Mouse (Mus musculus) testis, adult 2 months (tissue): ENCODE measurements around the gene Gpr119. TPM values are rescaled to one million over a fixed set of nuclear protein-coding genes. Genes with fewer than 3 reads are reported as not detected.
A peak's percentile ranks its signal among the peaks of the same experiment; 100 is the strongest.

ENCODE experiments used
- H3K27ac ChIP-seq: fragments of 200-500 bp; 2 replicates; pipeline ENCODE4 v1.5.1; 2012; ENCODE audit warnings: low read depth, low read length; ENCODE audit not compliant: control insufficient read depth, insufficient read depth
- H3K27me3 ChIP-seq: fragments of 200-500 bp; 2 replicates; pipeline ENCODE4 v1.6.1; 2012; ENCODE audit warnings: mild to moderate bottlenecking, low read length, moderate library complexity; ENCODE audit not compliant: control insufficient read depth, insufficient read depth
- H3K36me3 ChIP-seq: fragments of 200-500 bp; 2 replicates; pipeline ENCODE4 v1.6.1; 2012; ENCODE audit warnings: mild to moderate bottlenecking, low read length; ENCODE audit not compliant: control insufficient read depth, insufficient read depth
- H3K4me1 ChIP-seq: fragments of 200-500 bp; 2 replicates; pipeline ENCODE4 v1.6.1; 2012; ENCODE audit warnings: low read length; ENCODE audit not compliant: control insufficient read depth, insufficient read depth
- H3K4me3 ChIP-seq: fragments of 200-500 bp; 2 replicates; pipeline ENCODE4 v1.5.1; 2012; ENCODE audit warnings: low read depth, mild to moderate bottlenecking, low read length, moderate library complexity, mixed read lengths; ENCODE audit not compliant: control insufficient read depth
- CTCF ChIP-seq: fragments of 200-500 bp; IDR thresholded peaks from 2 replicates; pipeline ENCODE4 v1.5.1; 2012; ENCODE audit warnings: low read depth, mild to moderate bottlenecking, inconsistent platforms, low read length, moderate library complexity; ENCODE audit not compliant: control insufficient read depth, insufficient read depth, insufficient replicate concordance
- POLR2A ChIP-seq: fragments of 200-500 bp; IDR thresholded peaks from 2 replicates; pipeline ENCODE4 v1.6.1; 2012; ENCODE audit warnings: low read depth, mild to moderate bottlenecking, inconsistent platforms, low read length, moderate library complexity; ENCODE audit not compliant: control insufficient read depth
- polyA plus RNA-seq: library from polyadenylated mRNA; depleted of rRNA; stranded (reverse); fragments of >200 nt; gene quantifications from 2 replicates; pipeline ENCODE4 v1.2.3, GENCODE M21; 2012; rRNA removed

Gene Gpr119
- polyA plus RNA-seq = not detected in 2 replicates

DNA sequence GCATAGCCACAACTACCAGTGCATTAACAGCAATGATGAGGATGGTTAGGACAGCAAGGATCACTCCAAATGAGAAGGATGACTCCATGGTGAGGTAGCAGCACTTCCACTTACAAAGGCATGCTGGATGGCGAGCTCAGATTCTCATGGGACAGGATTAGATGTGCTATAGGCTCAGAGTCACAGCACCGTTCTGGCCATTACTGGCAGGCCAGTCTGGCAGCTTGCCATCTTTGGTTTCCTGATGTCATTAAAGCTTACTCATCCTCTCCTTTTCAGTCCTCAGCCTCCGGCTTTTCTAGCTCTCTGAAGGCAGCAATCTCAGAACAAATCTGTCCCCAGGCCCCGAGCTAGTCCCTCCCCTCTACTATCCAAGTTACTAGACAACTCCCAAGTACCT lies at the start of gene Gpr119:
TSS of gene Gpr119 (minus strand) at position 308 of the 400 bp plus-strand sequence.
- H3K36me3 ChIP-seq = no peaks in the 10 kb centered on the region
- H3K4me3 ChIP-seq = no peak within 1 kb of the TSS
- H3K4me1 ChIP-seq = no peaks in the 10 kb centered on the region
- no peak for TF ChIP-seq POLR2A
- no peak for TF ChIP-seq CTCF
- no peaks in the 10 kb centered on the region for H3K27me3 ChIP-seq
- no peak within 1 kb of the TSS for H3K27ac ChIP-seq

DNA sequence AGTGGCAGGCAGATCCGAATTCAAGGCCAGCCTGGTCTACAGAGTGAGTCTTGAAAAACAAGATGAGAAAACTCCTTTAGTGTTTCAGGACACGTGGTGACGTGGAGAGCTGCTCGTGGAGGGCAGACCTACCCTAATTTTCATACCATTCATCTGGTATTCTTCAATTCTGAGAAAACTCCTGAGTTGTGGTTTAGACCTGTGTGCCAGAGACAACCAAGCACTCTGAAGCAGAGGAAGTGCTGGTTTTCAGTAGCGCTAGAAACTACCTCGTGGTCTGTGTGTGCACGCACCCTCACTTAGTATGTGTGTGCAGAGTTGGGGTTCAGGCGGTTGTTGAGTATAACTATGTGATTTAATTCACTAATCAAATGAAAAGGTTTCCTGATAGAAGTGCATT lies 38.6 kb upstream of the Gpr119 start:
- Histone ChIP-seq H3K4me1 (no peaks in the 10 kb centered on the region), H3K4me3 (no peak overlapping the region), H3K36me3 (no peaks in the 10 kb centered on the region), H3K27me3 (no peaks in the 10 kb centered on the region), H3K27ac (no peak overlapping the region)
- TF ChIP-seq CTCF (no peak), POLR2A (no peak)

DNA sequence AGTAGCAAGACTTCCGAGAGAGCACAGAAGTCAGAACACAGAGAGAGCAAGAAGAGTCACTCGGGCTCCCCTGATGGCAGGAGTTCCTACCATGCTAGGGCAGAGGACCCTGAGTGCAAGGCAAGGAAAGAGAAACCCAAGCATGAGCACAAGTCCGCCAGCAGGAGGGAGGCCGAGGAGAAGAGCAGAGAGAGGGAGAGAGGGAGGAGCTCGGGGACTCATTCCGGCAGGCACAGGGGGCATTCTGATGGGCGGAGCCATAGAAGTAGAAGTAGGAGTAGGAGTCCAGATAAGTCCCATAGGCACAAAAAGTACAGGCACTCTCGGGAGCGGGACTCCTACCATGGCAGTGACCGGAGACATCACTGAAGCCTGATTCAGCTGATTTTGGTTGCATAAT lies 35.4 kb upstream of the Gpr119 start:
- H3K27me3 ChIP-seq = no peaks in the 10 kb centered on the region
- H3K4me1 ChIP-seq = no peaks in the 10 kb centered on the region
- H3K4me3 ChIP-seq = no peak overlapping the region
- no peaks in the 10 kb centered on the region for H3K36me3 ChIP-seq
- TF ChIP-seq POLR2A (no peak), CTCF (no peak)
- no peak overlapping the region for H3K27ac ChIP-seq

DNA sequence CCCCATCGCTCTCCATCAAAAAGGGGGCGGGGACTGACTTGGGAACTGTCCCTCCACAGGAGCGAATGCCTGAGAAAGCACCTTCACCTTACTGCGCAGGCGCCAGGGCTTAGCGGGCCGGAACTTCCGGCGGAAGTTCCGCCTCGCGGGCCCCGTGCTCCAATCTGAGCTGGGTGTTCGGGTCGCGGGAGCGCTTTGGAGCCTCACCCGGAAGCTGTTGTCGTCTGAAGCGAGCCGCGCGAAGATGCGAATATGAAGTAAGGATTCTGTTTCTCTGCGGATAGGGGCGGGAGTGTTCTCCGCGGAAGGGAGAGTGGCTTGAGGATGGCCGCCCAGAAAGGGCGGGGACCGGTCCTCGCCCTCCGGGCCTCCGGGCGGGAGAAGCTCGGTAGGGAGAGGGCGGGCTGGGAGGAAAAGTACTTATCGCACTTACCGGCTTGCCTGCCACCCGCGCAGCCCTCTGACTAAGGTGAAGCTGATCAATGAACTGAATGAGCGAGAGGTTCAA lies 20.6 kb upstream of the Gpr119 start, which contains the start of gene Rbmx2:
TSS of gene Rbmx2 (plus strand) at position 141 of the 508 bp plus-strand sequence.
- peak; percentile 39; the same call in 1 of the 2 replicates for TF ChIP-seq POLR2A
- no peak for TF ChIP-seq CTCF
- H3K4me3 ChIP-seq = peak within 1 kb of the TSS; percentile 92
- peak within 1 kb of the TSS; percentile 67; the same call in 1 of the 2 replicates for H3K27ac ChIP-seq
- H3K27me3 ChIP-seq = no peaks in the 10 kb centered on the region
- no peaks in the 10 kb centered on the region for H3K36me3 ChIP-seq
- H3K4me1 ChIP-seq = no peaks in the 10 kb centered on the region; the same call in 1 of the 2 replicates

DNA sequence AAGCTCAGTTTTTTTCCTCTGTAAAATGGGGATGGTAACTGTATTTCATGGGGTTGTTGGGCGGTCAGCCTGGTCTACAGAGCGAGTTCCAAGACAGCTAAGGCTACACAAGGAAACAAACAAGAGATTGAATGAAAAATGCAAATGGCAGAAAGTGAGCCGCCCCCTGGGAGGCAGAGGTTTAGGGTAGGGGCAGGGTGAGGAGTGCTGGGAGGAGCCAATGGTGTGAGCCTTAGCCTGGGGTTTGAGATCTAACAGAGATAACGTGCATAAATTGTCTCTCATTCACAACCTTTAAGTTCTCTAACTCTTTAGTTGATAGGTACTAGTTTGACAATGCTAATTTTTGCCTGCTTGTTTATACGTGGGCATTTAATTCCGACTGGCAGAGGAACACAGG lies 20.2 kb upstream of the Gpr119 start:
- Histone ChIP-seq H3K36me3 (no peaks in the 10 kb centered on the region), H3K27ac (no peak overlapping the region), H3K4me1 (no peaks in the 10 kb centered on the region; the same call in 1 of the 2 replicates), H3K4me3 (peak overlapping the region; percentile 92), H3K27me3 (no peaks in the 10 kb centered on the region)
- no peak for TF ChIP-seq CTCF
- TF ChIP-seq POLR2A = no peak

DNA sequence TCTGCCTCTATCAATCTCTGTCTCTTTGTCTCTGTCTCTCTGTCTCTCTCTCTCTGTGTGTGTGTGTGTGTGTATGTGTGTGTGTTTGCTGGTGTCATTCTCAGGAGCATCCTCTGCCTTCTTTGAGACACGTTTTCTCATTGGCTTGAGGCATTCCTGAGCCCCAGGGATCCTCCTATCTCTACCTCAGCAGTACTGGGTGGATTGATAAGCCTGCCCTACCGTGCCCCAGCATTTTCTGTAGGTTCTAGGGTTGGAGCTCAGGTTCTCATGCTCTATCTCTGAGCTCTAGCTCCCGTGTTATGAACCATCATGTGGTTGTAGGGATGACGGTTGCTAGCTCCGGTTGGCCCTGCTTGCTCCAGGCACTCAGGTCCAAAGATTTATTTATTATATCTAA lies 9.6 kb upstream of the Gpr119 start:
- no peak overlapping the region for H3K4me3 ChIP-seq
- H3K36me3 ChIP-seq = no peaks in the 10 kb centered on the region
- no peaks in the 10 kb centered on the region for H3K27me3 ChIP-seq
- TF ChIP-seq CTCF (no peak), POLR2A (no peak)
- H3K4me1 ChIP-seq = no peaks in the 10 kb centered on the region
- H3K27ac ChIP-seq = no peak overlapping the region

DNA sequence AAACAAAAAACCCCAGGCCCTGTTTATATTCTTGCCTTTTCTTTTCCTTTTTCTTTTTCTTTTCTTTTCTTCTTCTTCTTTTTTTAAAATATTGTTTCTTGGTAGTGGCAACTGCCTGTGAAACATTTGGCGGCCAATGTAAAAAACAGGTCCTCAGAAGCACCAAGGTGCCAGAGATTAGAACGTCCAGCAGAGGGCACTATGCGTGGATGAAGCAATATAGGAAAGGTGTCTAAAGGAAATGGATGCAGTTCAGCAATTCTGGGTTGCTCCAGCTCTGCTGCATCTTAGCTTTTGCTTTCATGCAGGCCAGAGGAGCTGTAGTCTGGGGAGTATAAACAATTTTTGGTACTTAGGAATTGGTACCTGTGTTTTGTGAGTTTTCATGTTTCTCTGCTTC lies 9.2 kb upstream of the Gpr119 start:
- Histone ChIP-seq H3K4me3 (no peak overlapping the region), H3K27ac (no peak overlapping the region), H3K27me3 (no peaks in the 10 kb centered on the region), H3K36me3 (no peaks in the 10 kb centered on the region), H3K4me1 (no peaks in the 10 kb centered on the region)
- TF ChIP-seq POLR2A (no peak), CTCF (no peak)
